Mouse (Mus musculus) thymus, postnatal 36 days (tissue): ENCODE measurements around the gene Aicda.
A peak's percentile ranks its signal among the peaks of the same experiment; 100 is the strongest.
"Not testable (repeated sequence)": the region's sequence is repeated elsewhere in the genome, so short reads cannot be mapped to it uniquely, and the experiment has no call there.

Experiments
- DNase-seq, 2 experiments: peaks; one replicate each; pipeline ENCODE4 v3.0.0; 2022; ENCODE audit warnings: mixed read lengths in 2 of 2

Aicda gene

DNA sequence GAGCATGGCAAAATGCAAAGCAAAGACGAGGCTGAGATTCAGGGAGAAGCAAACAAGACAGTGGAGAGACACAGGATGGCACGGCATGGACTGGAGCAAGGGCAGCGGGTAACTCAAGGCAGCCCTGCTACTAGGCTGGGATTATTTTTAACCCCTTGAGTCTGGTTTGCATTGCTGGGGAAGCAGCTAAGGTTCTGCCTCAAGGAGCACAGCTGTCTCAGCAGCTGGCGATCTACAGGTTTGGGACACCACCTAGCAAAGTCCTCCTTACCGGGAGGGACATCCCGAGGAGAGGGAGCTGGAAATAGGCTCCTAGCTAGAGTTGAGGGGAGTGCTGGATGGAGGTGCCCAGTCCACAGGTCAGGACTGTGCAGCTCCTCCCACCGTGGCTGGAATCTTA, 1.7 kb downstream of the Aicda start:
- no peak for DNase-seq

DNA sequence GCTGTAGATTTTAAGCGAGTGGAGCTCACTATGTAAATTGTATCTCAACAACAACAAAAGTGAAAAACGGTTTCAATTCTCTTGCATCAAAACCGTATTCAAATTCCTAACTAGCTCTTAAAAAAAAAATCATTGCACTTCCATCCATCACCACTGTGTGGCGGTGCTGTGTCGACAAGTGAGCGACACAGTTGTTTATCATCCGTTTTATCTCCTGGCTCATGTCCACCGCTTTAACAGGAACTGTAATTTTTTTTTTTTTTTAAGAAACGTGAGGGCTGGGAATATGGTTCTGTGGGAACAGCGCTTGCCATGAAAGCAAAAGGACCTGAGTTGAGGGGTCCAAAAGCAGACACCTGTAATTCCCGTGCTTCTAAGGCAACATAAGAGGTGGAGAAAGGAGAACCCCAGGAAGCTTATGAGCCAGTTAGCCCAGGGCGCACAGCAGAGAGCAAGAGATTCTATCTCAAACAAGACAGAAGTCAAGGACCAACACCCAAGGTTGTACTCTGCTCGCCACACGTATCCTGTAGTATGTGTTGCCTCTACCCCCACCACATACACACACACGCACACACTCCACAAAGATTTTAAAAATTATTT, 3.5 kb downstream of the Aicda start:
- DNase-seq: peak; percentile 18 to 31

- peak; percentile 71 for DNase-seq
These were observed 6.8 kb downstream of the Aicda start for GRCm38 (mm10) chr6:122560427-122560826.

- peak in 1 of 2 experiments; percentile 8 for DNase-seq
These were observed 7.4 kb downstream of the Aicda start for GRCm38 (mm10) chr6:122561005-122561404.

GRCm38 (mm10) chr6:122562463-122562862, 8.9 kb downstream of the Aicda start:
- DNase-seq: peak; percentile 12 to 27

GRCm38 (mm10) chr6:122565070-122565784, 11.6 kb downstream of the Aicda start:
- DNase-seq: no peak

DNA sequence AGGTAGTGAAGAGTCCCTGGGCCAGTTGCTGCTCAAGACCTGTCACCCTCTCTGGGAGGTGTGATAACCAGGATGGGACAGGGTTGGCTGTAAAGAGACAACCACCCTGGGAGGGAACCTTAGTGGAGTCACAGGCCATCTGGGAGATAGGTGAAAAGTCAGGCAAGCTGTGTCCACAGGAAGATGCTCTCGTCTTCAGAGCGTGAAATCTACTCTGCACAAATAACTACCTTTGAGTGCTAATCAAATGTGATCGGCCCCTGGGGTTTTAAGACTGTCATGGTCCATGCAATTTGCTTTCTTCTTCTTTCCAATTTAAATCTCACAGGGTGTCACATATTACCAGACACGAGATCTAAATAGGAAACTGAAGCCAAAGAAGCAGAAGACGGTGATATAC, 15.5 kb downstream of the Aicda start:
- DNase-seq: no peak

DNA sequence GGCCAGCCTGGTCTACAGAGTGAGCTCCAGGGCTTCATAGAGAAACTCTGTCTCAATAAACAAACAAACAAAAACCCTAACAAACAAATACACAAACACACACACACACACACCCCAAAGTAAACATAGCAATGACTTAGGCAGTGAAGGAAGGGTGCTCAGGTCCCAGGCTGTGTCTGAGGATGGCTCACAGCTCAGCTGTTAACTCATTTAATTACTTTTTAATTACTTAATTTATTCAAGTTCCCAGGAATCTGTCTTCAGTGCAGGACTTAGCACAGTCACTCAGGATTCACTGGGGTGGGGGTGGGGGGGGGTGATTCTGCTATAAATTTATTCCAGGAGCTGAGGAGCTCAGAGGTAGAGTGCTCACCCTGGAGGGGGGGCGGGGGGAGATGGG, 16.2 kb downstream of the Aicda start:
- no peak for DNase-seq

DNA sequence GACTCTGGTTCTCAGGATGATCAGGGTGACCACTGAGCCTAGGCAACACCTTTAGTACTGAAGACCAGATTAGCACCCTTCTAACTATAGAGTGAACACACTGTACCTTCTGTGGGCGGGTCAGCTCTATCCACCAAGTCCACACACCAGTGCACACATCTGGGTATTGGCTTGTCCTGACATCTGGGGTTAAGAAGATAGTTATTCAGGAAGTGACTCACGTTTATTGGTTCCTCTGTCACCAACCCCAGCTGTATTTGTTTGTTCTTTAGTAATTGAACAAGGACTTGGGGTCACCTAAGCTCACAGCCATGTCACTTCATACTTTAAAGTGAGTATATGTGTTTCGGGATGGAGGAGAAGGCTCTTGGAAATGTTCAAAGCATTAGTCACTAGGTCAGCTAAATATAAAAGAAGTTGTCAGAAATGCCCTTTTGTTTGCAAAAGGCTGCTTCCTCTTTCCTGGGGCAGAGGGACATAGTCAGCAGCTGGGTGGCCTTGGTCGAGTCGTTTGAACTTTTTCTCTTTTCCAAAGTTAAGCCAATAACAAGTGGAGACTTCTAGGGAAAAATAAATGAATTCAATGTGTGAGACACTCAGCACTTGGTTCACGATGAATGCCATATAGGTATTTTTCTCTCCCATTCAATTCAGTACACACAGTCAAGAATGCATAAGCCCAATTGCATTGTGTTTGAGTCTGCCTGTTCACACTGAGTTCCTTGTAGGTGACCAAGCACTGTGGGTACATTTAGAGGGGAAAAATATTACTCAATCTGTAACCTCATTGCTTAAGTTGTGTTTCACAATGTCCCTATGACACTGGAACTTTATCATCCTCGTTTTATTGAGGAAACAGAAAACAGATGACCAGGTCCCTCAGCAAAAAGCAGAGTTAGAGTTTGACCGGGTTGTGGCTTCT, 17.4 kb downstream of the Aicda start:
- DNase-seq: no peak

GRCm38 (mm10) chr6:122571617-122571959, 18.0 kb downstream of the Aicda start:
- no peak for DNase-seq

DNA sequence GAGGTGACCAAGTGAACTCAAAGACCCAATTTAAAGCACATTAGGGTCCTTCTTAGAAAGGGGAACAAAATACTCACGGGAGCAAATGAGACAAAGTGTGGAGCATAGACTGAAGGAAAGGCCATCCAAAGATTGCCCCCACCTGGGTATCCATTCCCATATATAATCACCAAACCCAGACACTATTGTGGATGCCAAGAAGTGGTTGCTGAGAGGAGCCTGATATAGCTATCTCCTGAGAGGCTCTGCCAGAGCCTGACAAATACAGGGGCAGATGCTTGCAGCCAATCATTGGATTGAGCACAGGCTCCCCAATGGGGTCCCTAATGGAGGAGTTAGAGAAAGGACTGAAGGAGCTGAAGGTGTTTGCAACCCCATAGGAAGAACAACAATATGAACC, 21.4 kb downstream of the Aicda start:
- not testable (repeated sequence) for DNase-seq

DNA sequence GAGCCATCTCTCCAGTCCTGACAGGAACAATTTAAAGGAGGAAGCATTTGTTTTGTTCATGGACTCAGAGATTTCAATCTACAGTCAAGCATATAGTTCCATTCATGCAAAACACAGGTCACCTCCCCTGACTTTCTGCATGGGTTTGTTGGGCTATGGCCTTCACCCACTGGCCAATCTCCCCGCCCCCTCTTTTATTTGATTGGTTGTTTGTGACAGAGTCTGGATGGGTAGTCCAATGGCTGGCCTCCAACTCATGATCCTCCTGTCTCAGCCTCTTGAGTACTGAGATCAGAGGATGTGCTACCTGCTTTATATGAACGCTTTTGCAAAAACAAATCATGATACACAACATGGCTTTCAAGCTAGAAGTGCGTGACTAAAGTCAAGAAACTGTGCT, 23.4 kb downstream of the Aicda start:
- DNase-seq: no peak

DNA sequence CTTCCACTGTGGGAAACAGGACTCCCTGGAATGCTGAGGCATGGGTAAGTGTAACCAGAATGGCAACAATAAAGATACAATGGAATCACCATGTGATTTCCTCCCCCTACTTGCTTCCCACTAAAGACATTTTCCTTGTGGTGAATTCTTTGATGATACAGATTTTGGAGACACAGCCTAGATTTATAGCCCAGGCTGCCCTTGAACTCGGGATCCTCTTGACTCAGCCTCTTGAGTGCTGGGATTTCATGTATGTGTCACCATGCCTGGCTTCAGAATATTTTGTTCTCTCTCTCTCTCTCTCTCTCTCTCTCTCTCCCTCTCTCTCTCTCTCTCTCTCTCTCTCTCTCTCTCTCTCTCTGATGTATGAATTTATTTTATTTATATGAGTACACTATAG, 25.5 kb downstream of the Aicda start:
- DNase-seq: no peak

DNA sequence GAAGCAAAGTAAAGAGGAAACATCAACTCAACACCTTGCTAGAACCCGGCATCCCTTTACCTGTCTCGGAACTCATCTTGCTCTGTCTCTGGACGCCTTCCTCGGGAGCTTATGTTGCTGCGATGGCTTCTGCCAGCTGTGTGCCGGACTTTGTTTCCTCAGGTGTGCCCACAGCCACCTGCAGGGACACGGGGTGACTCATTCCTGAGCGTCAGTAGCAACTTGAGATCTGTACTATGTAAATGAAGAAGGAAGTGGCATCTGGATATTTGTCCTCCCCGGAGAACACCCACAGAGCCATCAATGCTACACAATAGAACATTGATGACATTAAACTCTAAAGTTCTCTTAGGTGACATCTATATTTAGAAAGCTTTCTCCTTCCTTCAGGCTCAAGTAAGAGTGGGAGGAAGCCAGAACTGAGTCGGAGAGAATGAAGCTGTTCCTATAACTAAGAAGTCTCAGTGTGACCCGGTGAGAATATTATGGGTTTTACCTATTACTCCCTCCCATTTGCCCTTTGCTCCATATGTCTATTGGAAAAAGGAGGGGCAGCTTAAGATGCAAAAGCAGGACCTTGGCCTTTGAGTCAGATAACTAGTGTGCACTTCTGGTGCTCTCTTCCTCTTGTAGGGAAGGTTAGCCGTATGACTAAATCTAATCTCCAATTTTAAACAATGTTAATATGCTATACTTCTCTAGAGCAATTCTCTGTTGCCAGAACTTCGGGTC, 37.6 kb downstream of the Aicda start:
- no peak for DNase-seq

- no peak for DNase-seq
These were observed 39.3 kb downstream of the Aicda start for GRCm38 (mm10) chr6:122592905-122593304.

DNA sequence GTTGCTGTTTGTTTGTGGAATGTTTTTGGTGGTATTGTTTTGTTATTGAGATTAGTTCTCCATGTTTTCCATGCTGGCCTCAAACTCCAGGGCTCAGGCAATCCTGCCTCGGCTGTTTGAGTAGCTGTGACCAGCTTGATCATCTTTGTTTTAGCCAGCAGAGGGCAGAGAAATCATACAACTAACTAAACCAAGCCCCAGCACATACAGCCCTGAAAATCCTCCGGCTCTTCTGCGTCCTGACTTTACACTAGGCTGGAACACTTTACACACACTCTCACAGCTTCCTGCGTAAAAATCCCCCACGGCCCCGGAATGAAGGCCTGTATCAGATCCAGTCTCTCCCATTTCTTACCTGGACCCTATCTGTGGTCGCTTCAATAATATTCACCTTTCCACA, 42.0 kb downstream of the Aicda start:
- peak in 1 of 2 experiments; percentile 12 for DNase-seq

GRCm38 (mm10) chr6:122596608-122597007, 43.0 kb downstream of the Aicda start:
- DNase-seq: no peak

GRCm38 (mm10) chr6:122598014-122598413, 44.4 kb downstream of the Aicda start:
- DNase-seq: no peak

- DNase-seq: no peak
These were observed 44.8 kb downstream of the Aicda start for GRCm38 (mm10) chr6:122598436-122598835.

- no peak for DNase-seq
These were observed 45.6 kb downstream of the Aicda start for GRCm38 (mm10) chr6:122599054-122599737.

DNA sequence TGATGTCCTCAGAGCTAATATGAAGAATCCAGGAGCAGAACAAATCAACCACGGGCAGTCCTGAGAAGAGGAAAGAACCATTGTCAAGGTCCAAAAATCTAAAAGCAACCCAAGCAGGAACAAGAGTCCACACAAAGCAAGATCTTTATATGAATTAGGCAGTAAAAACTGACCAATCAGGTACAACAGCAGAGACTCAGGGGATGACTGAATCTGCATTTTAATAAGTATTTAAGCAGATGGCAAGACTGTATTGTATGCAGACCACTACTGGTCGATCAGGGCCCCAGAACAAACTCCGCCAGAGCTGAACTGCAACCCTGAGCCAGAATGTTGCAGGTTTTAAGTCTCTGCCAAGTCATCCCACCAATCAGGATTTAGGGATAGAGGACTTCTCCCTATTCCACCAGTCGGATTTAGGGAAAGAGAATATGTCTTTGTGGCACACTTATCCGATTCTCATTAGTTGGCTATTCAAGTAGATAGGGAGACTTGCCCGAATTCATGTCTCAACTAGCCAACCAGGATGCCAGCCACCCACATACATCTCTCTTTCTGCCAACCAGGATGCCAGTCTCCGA, 46.6 kb downstream of the Aicda start:
- no peak for DNase-seq

DNA sequence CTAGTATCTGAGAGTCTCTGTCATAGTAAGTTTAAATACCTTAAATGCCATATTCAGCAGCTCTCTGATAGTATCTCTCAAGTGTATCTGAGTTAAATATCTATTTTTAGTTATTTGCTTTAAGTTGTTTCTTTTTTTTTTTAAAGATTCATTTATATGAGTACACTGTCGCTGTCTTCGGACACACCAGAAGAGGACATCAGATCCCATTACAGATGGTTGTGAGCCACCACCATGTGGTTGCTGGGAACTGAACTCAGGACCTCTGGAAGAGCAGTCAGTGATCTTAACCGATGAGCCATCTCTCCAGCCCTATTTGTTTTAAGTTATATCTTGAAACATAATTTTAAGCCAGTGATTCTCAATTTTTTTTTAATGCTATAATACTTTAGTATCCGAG, 47.4 kb downstream of the Aicda start:
- DNase-seq: no peak
